Mouse (Mus musculus) heart, postnatal 0 days (tissue): ENCODE measurements around the gene Sox21. TPM values are rescaled to one million over a fixed set of nuclear protein-coding genes. Genes with fewer than 3 reads are reported as not detected.

Experiments used
- ATAC-seq: fragments of 200-750 bp; cut with Nextera tagmentation; 2 replicates; pipeline ENCODE4 v1.8.0; 2017; ENCODE audit warnings: low read depth, moderate number of reproducible peaks, moderate library complexity; ENCODE audit not compliant: insufficient read depth
- DNase-seq: peaks from one replicate; pipeline ENCODE4 v3.0.0-alpha.2; 2016; ENCODE audit warnings: low spot score
- H3K27ac ChIP-seq: fragments of 300-500 bp; sonication (generic); 2 replicates; pipeline ENCODE4 v1.5.1; 2014; ENCODE audit warnings: low read depth, mild to moderate bottlenecking
- H3K27me3 ChIP-seq: fragments of 300-500 bp; sonication (generic); 2 replicates; pipeline ENCODE4 v1.6.1; 2014; ENCODE audit warnings: low read length, mixed read lengths; ENCODE audit not compliant: control insufficient read depth, insufficient read depth
- H3K36me3 ChIP-seq: fragments of 300-500 bp; sonication (generic); replicated peaks from 2 replicates; pipeline ENCODE4 v1.6.1; 2014; ENCODE audit warnings: low read length, mixed read lengths; ENCODE audit not compliant: control insufficient read depth, insufficient read depth
- H3K4me1 ChIP-seq: fragments of 300-500 bp; sonication (generic); 2 replicates; pipeline ENCODE4 v1.6.1; 2014; ENCODE audit warnings: antibody characterized with exemption; ENCODE audit not compliant: control insufficient read depth, insufficient read depth
- H3K4me2 ChIP-seq: fragments of 300-500 bp; sonication (generic); 2 replicates; pipeline ENCODE4 v1.6.1; 2014; ENCODE audit warnings: low read depth, mild to moderate bottlenecking, low read length, moderate library complexity
- H3K4me3 ChIP-seq: fragments of 300-500 bp; sonication (generic); 2 replicates; pipeline ENCODE4 v1.5.1; 2014; ENCODE audit warnings: low read depth, low read length
- H3K9ac ChIP-seq: fragments of 300-500 bp; sonication (generic); replicated peaks from 2 replicates; pipeline ENCODE4 v1.6.1; 2014; ENCODE audit warnings: low read depth, low read length, mixed read lengths
- H3K9me3 ChIP-seq: fragments of 300-500 bp; sonication (generic); replicated peaks from 2 replicates; pipeline ENCODE4 v1.6.1; 2016; ENCODE audit warnings: low read length; ENCODE audit not compliant: control insufficient read depth
- CTCF ChIP-seq: IDR thresholded peaks from 2 replicates; pipeline ENCODE4 v1.5.1; 2016; ENCODE audit warnings: antibody characterized with exemption, control low read depth, low read depth
- EP300 ChIP-seq: IDR thresholded peaks from 2 replicates; pipeline ENCODE4 v1.6.1; 2016; ENCODE audit warnings: antibody characterized with exemption, low read depth
- WGBS: fragments of 180-500 bp; shearing (Covaris S2); extraction: QIAGEN DNeasy Blood & Tissue Kit; methylation state at CpG from one replicate; pipeline ENCODE4 v1.1.7; 2014; 5-methylcytosine and 5-hydroxymethylcytosine counted together
- polyA plus RNA-seq: library from polyadenylated mRNA; unstranded; fragments of >200 nt; fragmentation: Nextera tagmentation; extraction: Ambion mirVana; gene quantifications from 2 replicates; pipeline ENCODE4 v1.2.1, GENCODE M21; 2015
- total RNA-seq: library from RNA; depleted of rRNA; stranded (reverse); fragments of >200 nt; gene quantifications from 2 replicates; pipeline ENCODE4 v1.2.3, GENCODE M21; 2014; ENCODE audit warnings: low replicate concordance

Gene Sox21
- total and polyA plus RNA-seq, 2 experiments from 2014 or later, result not detected

DNA sequence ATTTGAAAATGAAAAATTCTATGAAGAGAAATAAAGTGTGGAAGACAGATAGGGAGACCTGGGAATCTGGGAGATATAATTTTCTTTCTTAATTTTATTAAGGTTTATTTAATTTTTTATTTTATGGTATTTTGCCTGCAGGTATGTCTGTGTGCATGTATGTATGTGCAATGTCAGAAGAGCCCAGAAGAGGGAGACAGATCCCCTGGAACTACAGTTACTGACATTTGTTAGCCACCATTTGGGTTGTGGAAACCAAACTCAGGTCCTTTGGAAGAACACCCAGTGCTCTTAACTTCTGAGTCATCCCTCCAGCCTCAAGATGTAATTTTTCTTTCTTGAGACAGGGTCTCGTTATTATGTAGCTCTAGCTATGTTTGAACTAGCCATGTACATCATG is 15.9 kb downstream of the Sox21 start:
- Histone ChIP-seq H3K4me2 (no peak overlapping the region), H3K4me3 (no peak overlapping the region), H3K27ac (no peak overlapping the region), H3K4me1 (no peaks in the 10 kb centered on the region), H3K9ac (no peak overlapping the region), H3K27me3 (peaks cover 39% of the 10 kb centered on the region), H3K9me3 (no peaks in the 10 kb centered on the region), H3K36me3 (no peaks in the 10 kb centered on the region)
- ATAC-seq (no peak), DNase-seq (no peak)
- no peak for TF ChIP-seq EP300
- peak; percentile 17; the same call in 1 of the 2 replicates for TF ChIP-seq CTCF
- 73% methylated on average over 1 of the region's 1 CpGs for WGBS

DNA sequence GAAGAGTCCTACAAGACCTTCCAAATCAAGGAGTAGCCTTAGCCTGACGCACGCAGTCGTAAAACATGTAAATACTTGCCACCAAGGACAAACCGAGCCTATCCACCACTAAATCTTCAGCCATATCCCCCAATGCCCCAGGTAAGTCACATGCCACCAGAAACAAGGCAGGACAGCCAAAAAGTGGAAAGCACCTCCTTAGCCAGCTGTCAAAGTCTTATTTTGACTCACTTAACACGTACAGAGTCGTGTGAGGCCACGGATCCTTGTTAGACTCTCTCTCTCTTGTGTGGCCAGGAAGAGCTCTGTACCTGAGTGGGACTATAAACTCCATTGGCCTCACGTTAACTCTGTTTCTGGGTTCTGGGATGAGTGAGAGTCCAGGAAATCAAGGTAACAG is 20.0 kb downstream of the Sox21 start:
- Histone ChIP-seq H3K4me1 (no peaks in the 10 kb centered on the region), H3K36me3 (no peaks in the 10 kb centered on the region), H3K27me3 (peaks cover 12% of the 10 kb centered on the region), H3K4me3 (no peak overlapping the region), H3K9me3 (no peaks in the 10 kb centered on the region), H3K27ac (no peak overlapping the region), H3K9ac (no peak overlapping the region), H3K4me2 (no peak overlapping the region)
- TF ChIP-seq EP300, result no peak
- no peak for TF ChIP-seq CTCF
- ATAC-seq (no peak), DNase-seq (no peak)
- WGBS, result 79% methylated on average over 8 of the region's 8 CpGs

DNA sequence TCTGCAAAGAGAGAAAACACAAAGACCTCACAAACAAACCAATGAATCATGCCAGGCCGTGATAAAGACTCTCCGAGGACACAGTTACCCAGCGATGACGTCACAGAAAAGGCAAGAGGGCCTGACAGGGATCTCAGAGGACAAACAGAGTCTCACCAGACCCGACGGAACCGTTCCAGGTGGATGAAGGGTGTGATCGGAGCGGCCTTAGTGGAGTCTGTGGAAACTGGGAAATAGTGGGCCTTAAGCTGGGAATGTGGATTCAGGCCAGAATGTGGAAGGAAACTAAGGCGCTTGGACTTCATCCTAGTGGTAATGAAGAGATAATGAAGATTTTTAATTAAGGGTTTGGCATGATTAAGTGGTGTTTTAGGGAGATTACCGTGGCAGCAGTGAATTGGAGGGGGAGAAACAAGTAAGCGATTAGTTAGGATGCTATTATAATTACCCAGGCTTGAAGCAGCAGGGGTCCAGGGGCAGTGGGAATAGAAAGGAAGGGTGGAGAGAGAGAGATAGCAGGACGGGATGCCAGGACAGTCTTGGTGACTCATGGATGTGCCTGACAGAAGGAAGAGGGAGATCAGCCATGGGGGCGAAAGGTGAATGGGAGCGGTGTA is 24.5 kb downstream of the Sox21 start:
- Histone ChIP-seq H3K4me2 (no peak overlapping the region), H3K9ac (no peak overlapping the region), H3K36me3 (no peaks in the 10 kb centered on the region), H3K4me1 (no peaks in the 10 kb centered on the region), H3K27ac (no peak overlapping the region), H3K4me3 (no peak overlapping the region), H3K27me3 (peaks cover 20% of the 10 kb centered on the region; the same call in 1 of the 2 replicates), H3K9me3 (0 out of 2 replicates have a peak, but pooled peaks cover 2% of the 10 kb centered on the region)
- WGBS, result 66% methylated on average over 15 of the region's 15 CpGs
- no peak for DNase-seq
- no peak for ATAC-seq
- TF ChIP-seq CTCF (no peak), EP300 (no peak)

DNA sequence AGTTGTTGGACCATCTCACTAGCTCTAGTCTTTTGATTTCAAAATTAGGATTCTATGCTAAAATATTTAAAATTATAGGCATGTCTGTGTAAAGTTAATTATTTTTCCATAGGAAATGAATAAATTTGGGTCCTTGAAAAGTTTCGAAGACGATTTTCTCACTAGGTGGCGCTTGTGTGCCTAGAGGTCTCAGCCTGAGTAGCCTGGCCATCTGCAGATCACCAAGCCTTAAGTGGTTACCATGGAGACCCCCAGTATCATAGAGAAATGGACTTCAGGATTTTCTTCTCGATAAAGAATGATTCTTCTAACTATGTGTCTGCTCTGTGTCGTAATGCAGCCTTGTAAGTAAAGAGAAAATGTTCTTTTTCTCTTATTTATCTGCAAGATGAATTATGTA is 27.2 kb downstream of the Sox21 start:
- Histone ChIP-seq H3K4me3 (no peak overlapping the region), H3K4me1 (no peaks in the 10 kb centered on the region), H3K9me3 (0 out of 2 replicates have a peak, but pooled peaks cover 5% of the 10 kb centered on the region), H3K4me2 (no peak overlapping the region), H3K36me3 (no peaks in the 10 kb centered on the region), H3K9ac (no peak overlapping the region), H3K27ac (no peak overlapping the region), H3K27me3 (peaks cover 20% of the 10 kb centered on the region; the same call in 1 of the 2 replicates)
- TF ChIP-seq EP300 (no peak), CTCF (peak; percentile 49)
- 21% methylated on average over 5 of the region's 5 CpGs for WGBS
- DNase-seq (no peak), ATAC-seq (no peak)

DNA sequence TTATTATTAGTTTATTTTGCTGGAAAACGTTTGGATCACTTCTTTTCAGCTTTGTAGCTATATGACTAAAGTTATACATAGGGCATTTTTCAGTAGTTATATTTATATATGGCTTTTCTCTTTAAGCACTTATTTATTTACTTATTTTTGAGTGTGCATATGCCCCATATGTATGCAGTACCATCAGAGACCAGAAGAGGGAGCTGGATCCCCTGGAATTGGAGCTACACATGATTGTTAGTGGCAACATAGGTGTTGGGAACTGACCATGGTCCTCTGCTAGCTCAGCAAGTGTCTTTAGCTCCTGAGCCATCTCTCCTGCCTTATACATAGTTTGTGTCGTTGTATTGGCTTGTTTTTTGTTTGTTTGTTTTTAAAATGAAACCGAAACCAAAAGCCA is 29.5 kb downstream of the Sox21 start:
- DNase-seq, result no peak
- 74% methylated on average over 3 of the region's 3 CpGs for WGBS
- H3K4me3 ChIP-seq, result no peak overlapping the region
- H3K9ac ChIP-seq, result no peak overlapping the region
- no peak for ATAC-seq
- TF ChIP-seq EP300 (no peak), CTCF (no peak)
- H3K27me3 ChIP-seq, result peaks cover 9% of the 10 kb centered on the region; the same call in 1 of the 2 replicates
- no peak overlapping the region for H3K4me2 ChIP-seq
- peaks cover 7% of the 10 kb centered on the region; the same call in 1 of the 2 replicates for H3K9me3 ChIP-seq
- H3K36me3 ChIP-seq, result no peaks in the 10 kb centered on the region
- H3K4me1 ChIP-seq, result no peaks in the 10 kb centered on the region
- H3K27ac ChIP-seq, result no peak overlapping the region

DNA sequence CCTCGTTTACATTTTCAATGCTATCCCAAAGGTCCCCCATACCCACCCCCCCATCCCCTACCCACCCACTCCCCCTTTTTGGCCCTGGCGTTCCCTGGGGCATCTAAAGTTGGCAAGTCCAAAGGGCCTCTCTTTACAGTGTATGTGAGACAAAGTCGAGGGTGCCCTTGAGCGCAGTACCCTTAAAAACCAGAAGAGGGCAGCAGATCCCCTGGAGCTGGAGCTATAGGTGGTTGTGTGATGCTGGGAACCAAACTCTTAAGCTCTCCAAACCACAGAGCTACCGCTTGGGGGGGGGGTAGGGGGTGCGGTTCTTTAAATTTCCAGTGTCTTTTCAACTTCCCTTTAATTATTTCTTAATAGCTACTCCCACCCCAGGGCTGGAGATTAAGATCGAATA is 33.8 kb downstream of the Sox21 start:
- H3K4me2 ChIP-seq, result no peak overlapping the region
- no peaks in the 10 kb centered on the region for H3K4me1 ChIP-seq
- ATAC-seq, result no peak
- 70% methylated on average over 7 of the region's 7 CpGs for WGBS
- no peak overlapping the region for H3K4me3 ChIP-seq
- H3K27me3 ChIP-seq, result no peaks in the 10 kb centered on the region
- H3K9ac ChIP-seq, result no peak overlapping the region
- no peak for DNase-seq
- TF ChIP-seq CTCF (0 out of 2 replicates have a peak, but pooled peaks have one; percentile 10), EP300 (no peak)
- H3K9me3 ChIP-seq, result peaks cover 7% of the 10 kb centered on the region; the same call in 1 of the 2 replicates
- no peaks in the 10 kb centered on the region for H3K36me3 ChIP-seq
- no peak overlapping the region for H3K27ac ChIP-seq
